Mouse (Mus musculus) cortical plate, adult 2 months (tissue): ENCODE measurements around the gene Sh2b1. TPM values are rescaled to one million over a fixed set of nuclear protein-coding genes. Genes with fewer than 3 reads are reported as not detected.
"Not testable (repeated sequence)": the region's sequence is repeated elsewhere in the genome, so short reads cannot be mapped to it uniquely, and the experiment has no call there.

Experiments used
- H3K27ac ChIP-seq: fragments of 200-500 bp; 2 replicates; pipeline ENCODE4 v1.5.1; 2012; ENCODE audit warnings: low read length, control low read depth, inconsistent platforms; ENCODE audit not compliant: insufficient read depth
- H3K4me1 ChIP-seq: fragments of 200-500 bp; 2 replicates; pipeline ENCODE4 v1.6.1; 2011; ENCODE audit warnings: low read length; ENCODE audit not compliant: control insufficient read depth, insufficient read depth
- H3K4me3 ChIP-seq: fragments of 200-500 bp; 2 replicates; pipeline ENCODE4 v1.5.1; 2011; ENCODE audit warnings: mild to moderate bottlenecking, low read length, control low read depth; ENCODE audit not compliant: insufficient read depth
- CTCF ChIP-seq: fragments of 200-500 bp; IDR thresholded peaks from 2 replicates; pipeline ENCODE4 v1.5.1; 2011; ENCODE audit warnings: mild to moderate bottlenecking, control low read depth, low read length; ENCODE audit not compliant: insufficient read depth; ENCODE audit errors: extremely low read depth
- POLR2A ChIP-seq: fragments of 200-500 bp; IDR thresholded peaks from 2 replicates; pipeline ENCODE4 v1.6.1; 2011; ENCODE audit warnings: mild to moderate bottlenecking, low read length, control low read depth; ENCODE audit not compliant: insufficient read depth; ENCODE audit errors: extremely low read depth
- polyA plus RNA-seq: library from polyadenylated mRNA; depleted of rRNA; stranded (reverse); fragments of >200 nt; gene quantifications from 2 replicates; pipeline ENCODE4 v1.2.3, GENCODE M21; 2012

The Sh2b1 gene
- polyA plus RNA-seq, 1 experiment, result 63.7 TPM

DNA sequence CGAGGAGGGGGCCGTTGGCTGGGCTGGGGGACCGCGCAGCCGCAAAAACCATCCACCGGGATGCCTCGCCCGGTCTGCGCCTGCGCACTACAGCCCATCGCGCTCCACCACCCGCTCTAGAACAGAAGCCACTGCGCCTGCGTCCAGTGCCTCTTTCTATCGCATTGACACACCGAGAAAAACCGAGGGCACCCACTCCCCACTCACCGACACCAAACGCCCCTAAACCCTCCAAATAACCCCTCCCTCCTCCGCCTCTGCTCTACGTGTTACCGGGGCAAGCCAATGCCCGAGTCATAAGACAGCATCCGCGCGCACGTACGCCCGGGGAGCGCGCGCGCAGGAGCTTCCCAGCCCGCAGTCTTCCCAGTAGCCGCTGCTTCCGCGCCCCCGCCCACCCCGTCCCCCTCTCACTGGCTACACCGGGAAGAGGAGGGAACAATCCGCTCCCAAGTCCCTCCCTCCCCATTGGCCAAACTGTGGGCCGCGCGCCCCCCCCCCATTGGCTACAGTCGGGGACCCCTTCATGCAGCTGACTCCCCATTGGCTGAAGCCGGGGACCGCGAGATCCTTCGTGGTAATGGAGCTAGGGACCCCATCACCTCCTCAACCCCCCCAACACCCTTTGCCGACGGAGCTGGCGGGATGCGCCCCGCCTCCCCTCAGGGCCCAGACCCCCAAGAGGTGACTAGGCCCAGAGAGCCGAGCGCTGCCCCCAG is 27.0 kb upstream of the Sh2b1 start:
- Histone ChIP-seq H3K4me1 (no peaks in the 10 kb centered on the region), H3K27ac (peak overlapping the region; percentile 97), H3K4me3 (peak overlapping the region; percentile 55)
- TF ChIP-seq CTCF (no peak), POLR2A (peak; percentile 66; the same call in 1 of the 2 replicates)

DNA sequence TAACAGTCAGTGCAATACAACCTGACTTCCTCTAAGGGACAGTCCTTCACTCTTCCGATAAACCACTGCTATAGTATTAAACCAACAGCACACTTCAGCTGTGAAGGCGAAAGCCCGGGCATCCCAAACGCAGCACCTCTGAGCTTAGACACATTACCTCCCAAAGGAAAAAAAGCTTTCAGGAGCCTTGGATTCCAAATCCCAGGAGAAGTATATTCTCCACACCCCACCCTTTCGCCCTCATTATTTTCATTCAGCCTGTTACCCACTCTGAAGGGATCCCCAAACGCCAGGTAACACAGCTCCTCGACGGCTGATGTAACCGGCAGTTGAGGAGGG is 26.4 kb upstream of the Sh2b1 start:
- Histone ChIP-seq H3K27ac (peak overlapping the region; percentile 62; the same call in 1 of the 2 replicates), H3K4me3 (peak overlapping the region; percentile 55), H3K4me1 (no peaks in the 10 kb centered on the region)
- no peak for TF ChIP-seq POLR2A
- TF ChIP-seq CTCF, result no peak

DNA sequence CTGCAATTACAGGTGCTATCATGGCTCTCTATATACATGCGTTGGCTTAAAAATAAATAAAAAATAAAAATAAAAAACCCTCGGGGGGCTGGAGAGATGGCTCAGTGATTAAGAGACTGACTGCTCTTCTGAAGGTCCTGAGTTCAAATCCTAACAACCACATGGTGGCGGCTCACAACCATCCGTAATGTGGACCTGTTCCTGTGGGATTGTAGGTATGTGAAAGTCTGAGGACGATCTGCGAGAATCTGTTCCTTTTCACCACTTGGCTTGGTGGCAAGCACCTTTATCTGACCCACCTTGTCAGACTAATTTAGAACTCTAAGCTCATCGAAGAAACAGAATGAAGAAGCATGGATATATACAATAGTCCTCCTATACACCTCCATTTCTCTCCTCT is 24.2 kb upstream of the Sh2b1 start:
- TF ChIP-seq POLR2A (no peak), CTCF (no peak)
- H3K4me1 ChIP-seq, result no peaks in the 10 kb centered on the region

DNA sequence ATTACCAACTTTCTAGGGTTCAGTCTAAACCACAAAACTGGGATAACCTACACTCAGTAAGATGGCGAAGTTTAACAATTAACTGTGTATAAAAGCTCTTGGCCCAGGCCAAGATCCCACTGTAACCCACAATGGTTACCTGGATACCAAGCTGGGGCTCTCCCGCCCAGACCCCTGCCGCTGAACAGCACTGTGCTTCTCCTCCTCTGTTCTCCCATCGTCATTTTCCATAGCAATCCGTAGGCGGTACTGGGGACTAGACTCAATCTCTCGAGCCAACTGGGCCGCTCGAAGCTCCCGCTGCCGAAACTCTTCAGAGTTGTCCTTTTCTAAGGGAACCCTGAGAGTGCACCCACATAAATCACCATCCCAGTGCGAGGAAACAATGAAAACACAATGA is 22.7 kb upstream of the Sh2b1 start:
- Histone ChIP-seq H3K4me3 (no peak overlapping the region), H3K4me1 (no peaks in the 10 kb centered on the region), H3K27ac (no peak overlapping the region)
- TF ChIP-seq CTCF (no peak), POLR2A (no peak)

More for the DNA sequence above, 24.2 kb upstream of the Sh2b1 start:
- H3K27ac ChIP-seq, result no peak overlapping the region
- no peak overlapping the region for H3K4me3 ChIP-seq

GRCm38 (mm10) chr7:126496475-126496874 is 21.3 kb upstream of the Sh2b1 start:
- Histone ChIP-seq H3K4me3 (no peak overlapping the region), H3K27ac (no peak overlapping the region)
- TF ChIP-seq CTCF, result no peak
- TF ChIP-seq POLR2A, result no peak

GRCm38 (mm10) chr7:126494120-126494519 is 18.9 kb upstream of the Sh2b1 start:
- Histone ChIP-seq H3K4me3 (no peak overlapping the region), H3K27ac (no peak overlapping the region), H3K4me1 (no peaks in the 10 kb centered on the region)
- no peak for TF ChIP-seq CTCF

More at GRCm38 (mm10) chr7:126496475-126496874, 21.3 kb upstream of the Sh2b1 start:
- no peaks in the 10 kb centered on the region for H3K4me1 ChIP-seq

DNA sequence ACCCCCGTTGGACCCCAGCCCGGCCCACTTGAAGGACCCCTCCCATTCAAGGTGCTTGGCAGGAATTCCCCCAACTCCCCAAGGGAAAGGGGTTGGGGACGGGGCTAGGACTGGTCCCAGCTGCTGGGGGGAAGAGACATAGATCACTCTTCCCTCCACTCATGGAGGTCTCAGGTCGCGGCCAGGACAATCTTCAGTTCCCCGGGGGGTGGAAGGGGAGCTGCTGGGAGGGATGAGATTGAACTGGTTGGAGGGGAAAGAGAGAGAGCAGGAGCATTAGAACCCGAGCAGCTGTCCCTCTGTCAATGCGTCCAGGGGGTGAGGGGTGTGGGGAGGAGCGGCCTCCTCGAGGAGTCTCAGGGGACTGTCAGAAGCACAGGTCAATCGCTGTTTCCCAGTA is 16.7 kb upstream of the Sh2b1 start:
- no peak overlapping the region for H3K4me3 ChIP-seq
- H3K27ac ChIP-seq, result no peak overlapping the region
- TF ChIP-seq CTCF, result no peak
- TF ChIP-seq POLR2A, result no peak
- no peaks in the 10 kb centered on the region for H3K4me1 ChIP-seq

DNA sequence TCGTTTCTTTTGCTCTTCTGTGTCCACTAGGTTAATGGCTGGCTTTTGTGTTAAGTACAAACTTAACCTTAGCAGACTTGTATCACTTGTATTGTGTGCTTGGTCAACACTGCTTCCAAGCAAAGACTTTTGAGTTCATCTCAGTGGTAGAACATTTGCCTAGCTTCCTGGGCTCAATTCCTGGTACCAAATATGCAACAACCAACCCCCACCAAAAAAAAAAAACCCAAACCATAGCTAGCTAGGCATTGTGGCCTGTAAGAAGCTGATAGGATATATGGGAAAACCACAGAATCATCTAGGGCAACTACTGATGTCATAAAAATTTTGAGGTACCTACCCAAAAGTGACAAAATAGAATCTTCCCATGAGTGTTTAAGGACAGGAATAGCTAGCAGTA is 15.8 kb upstream of the Sh2b1 start:
- TF ChIP-seq CTCF, result no peak
- 0 out of 2 replicates have a peak, but pooled peaks have one; percentile 3 for TF ChIP-seq POLR2A
- Histone ChIP-seq H3K4me3 (no peak overlapping the region), H3K4me1 (no peaks in the 10 kb centered on the region), H3K27ac (no peak overlapping the region)

DNA sequence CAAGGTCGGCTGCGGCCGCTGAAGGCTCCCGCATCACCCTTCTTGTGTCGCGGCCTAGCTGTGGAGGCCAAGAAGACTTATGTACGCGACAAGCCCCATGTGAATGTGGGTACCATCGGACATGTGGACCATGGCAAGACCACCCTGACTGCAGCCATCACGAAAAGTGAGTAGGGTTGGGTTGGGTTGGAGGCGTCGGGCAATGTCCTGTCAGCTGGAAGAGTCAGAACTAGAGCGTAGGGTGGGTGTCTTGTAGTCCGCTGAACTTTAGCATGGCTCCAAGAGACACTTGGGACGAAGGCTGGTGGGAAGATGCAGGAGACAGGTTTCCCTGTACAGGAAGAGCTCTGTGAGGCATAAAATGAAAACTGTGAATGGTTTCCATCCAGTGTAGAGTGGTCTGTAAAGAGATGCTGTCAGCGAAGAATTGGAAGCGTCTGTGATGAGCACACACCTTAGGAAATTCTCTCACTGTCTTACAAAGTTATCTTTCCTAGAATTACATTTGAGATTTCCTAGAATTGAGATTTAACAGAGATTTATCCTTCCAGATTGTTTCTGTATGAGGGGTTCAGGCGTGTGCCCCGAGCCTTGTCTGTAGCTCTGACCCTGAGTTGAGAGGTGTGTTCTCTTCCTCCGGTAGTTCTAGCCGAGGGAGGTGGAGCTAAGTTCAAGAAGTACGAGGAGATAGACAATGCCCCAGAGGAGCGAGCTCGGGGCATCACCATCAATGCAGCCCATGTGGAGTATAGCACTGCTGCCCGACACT is 12.6 kb upstream of the Sh2b1 start:
- H3K4me3 ChIP-seq, result peak overlapping the region; percentile 73
- H3K27ac ChIP-seq, H3K4me1 ChIP-seq: not testable (repeated sequence)

DNA sequence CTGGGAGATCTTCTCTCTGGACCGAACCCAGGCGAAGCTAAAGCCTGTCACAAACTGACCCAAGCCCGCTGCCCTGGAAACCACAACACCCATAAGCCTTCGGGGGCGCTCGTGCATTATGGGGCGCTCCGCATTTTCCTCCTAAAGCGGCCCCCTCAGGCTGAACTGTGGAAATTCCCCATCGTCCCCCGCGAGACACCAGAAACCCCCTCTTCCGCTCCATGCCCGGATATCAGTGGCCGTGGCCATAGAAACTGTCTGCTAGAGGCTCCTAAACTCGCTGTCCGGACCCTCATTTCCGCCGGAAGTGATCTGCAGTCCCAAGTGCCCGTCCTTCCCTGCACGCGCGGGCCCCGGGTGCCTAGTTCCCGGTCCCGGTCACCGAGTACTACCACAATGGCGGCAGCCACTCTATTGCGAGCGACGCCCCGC is 11.8 kb upstream of the Sh2b1 start, which contains the start of gene Tufm:
Gene Tufm, plus strand, starts transcription at position 310 of the 432 bp plus-strand sequence.
- peak within 1 kb of the TSS; percentile 73 for H3K4me3 ChIP-seq
- peak within 1 kb of the TSS; percentile 20; the same call in 1 of the 2 replicates for H3K27ac ChIP-seq
- no peaks in the 10 kb centered on the region for H3K4me1 ChIP-seq
- TF ChIP-seq POLR2A (peak; percentile 42; the same call in 1 of the 2 replicates), CTCF (no peak)
